In genomic region chr6:117199718-117200117, GRCm38 (mm10) we compare ENCODE assay signal across 21 mouse cellular contexts. TPM values are rescaled to one million over a fixed set of nuclear protein-coding genes. Genes with fewer than 3 reads are reported as not detected.
DNase-seq lines count a peak whose midpoint lies in the region; ATAC-seq and TF ChIP-seq lines count a peak whose summit lies in the region.
"Had no signal": no experiment of that assay in that cellular context is flagged by ENCODE, and none has a peak within 500 bp of the region (broad histone marks: within the 10 kb centered on the region; RNA-seq: fewer than 3 reads in every experiment).

No protein-coding gene starts in this region.

- no peak overlapping the region for H3K27ac ChIP-seq in lung, postnatal 0 days (ENCODE audit: low read length)
- H3K27ac ChIP-seq in stomach, postnatal 0 days (replicated peaks), result no peak overlapping the region
- no peak overlapping the region for H3K27ac ChIP-seq in left cerebral cortex, adult 2 months
- H3K27ac ChIP-seq: embryonic facial prominence, embryonic 10.5 days; forebrain, embryonic 10.5 days; forebrain, embryonic 15.5 days; heart, embryonic 10.5 days; hindbrain, embryonic 13.5 days; hindbrain, postnatal 0 days had no signal

- intact Hi-C loops in left cerebral cortex, adult 2 months (cut with DNase I), result no loop called here

- no peaks in the 10 kb centered on the region for H3K9me3 ChIP-seq in lung, postnatal 0 days (ENCODE audit: low read length)
- no peaks in the 10 kb centered on the region for H3K9me3 ChIP-seq in stomach, postnatal 0 days (ENCODE audit: control insufficient read depth, low read length)
- H3K9me3 ChIP-seq: embryonic facial prominence, embryonic 10.5 days; forebrain, embryonic 10.5 days; forebrain, embryonic 15.5 days; heart, embryonic 10.5 days; hindbrain, embryonic 13.5 days had no signal

- no peak overlapping the region for H3K9ac ChIP-seq in lung, postnatal 0 days (replicated peaks; ENCODE audit: low read depth)
- no peak overlapping the region for H3K9ac ChIP-seq in stomach, postnatal 0 days (ENCODE audit: low read length)
- H3K9ac ChIP-seq: forebrain, embryonic 15.5 days; hindbrain, embryonic 13.5 days had no signal

- no peak for TF ChIP-seq EP300 in lung, postnatal 0 days (IDR thresholded peaks at IDR 0.05)
- TF ChIP-seq EP300 in stomach, postnatal 0 days (optimal IDR thresholded peaks at IDR 0.05), result no peak

- H3K4me2 ChIP-seq in lung, postnatal 0 days (replicated peaks; ENCODE audit: low read depth, low read length), result no peak overlapping the region
- no peak overlapping the region for H3K4me2 ChIP-seq in stomach, postnatal 0 days (replicated peaks; ENCODE audit: low read depth)
- H3K4me2 ChIP-seq: forebrain, embryonic 15.5 days; hindbrain, embryonic 13.5 days had no signal

- H3K27me3 ChIP-seq in lung, postnatal 0 days (replicated peaks; ENCODE audit: insufficient read depth, low read length), result 0 out of 2 replicates have a peak, but pooled peaks cover 2% of the 10 kb centered on the region
- H3K27me3 ChIP-seq in stomach, postnatal 0 days (ENCODE audit: control insufficient read depth, insufficient read depth, low read length), result no peaks in the 10 kb centered on the region
- H3K27me3 ChIP-seq: CH12.LX; forebrain, embryonic 15.5 days; hindbrain, embryonic 13.5 days had no signal

- H3K4me1 ChIP-seq in lung, postnatal 0 days (ENCODE audit: insufficient read depth, low read depth, low read length), result peaks cover 3% of the 10 kb centered on the region; the same call in 1 of the 2 replicates
- H3K4me1 ChIP-seq in stomach, postnatal 0 days (replicated peaks; ENCODE audit: control insufficient read depth, insufficient read depth), result no peaks in the 10 kb centered on the region
- H3K4me1 ChIP-seq: forebrain, embryonic 15.5 days; hindbrain, embryonic 13.5 days had no signal

- no peak for TF ChIP-seq CTCF in lung, postnatal 0 days (IDR thresholded peaks at IDR 0.05)
- TF ChIP-seq CTCF in stomach, postnatal 0 days (IDR thresholded peaks at IDR 0.05; ENCODE audit: low read depth), result no peak
- no peak for TF ChIP-seq CTCF in left cerebral cortex, adult 2 months (IDR thresholded peaks at IDR 0.05)

- no peaks in the 10 kb centered on the region for H3K36me3 ChIP-seq in lung, postnatal 0 days (ENCODE audit: insufficient read depth, low read length)
- no peaks in the 10 kb centered on the region for H3K36me3 ChIP-seq in stomach, postnatal 0 days (ENCODE audit: control insufficient read depth, insufficient read depth, low read length)
- H3K36me3 ChIP-seq: embryonic facial prominence, embryonic 10.5 days; forebrain, embryonic 10.5 days; forebrain, embryonic 15.5 days; heart, embryonic 10.5 days; hindbrain, embryonic 13.5 days had no signal

- ATAC-seq in lung, postnatal 0 days, result peak; percentile 52; the same call in 1 of the 2 replicates
- peak; percentile 41; the same call in 1 of the 2 replicates for ATAC-seq in megakaryocyte, adult 5-6 weeks (ENCODE audit: poor library complexity, severe bottlenecking)
- no peak for ATAC-seq in stomach, postnatal 0 days (ENCODE audit: low FRiP score, low TSS enrichment)
- ATAC-seq in erythroid progenitor cell, adult 5-6 weeks (replicated peaks; ENCODE audit: low FRiP score, poor library complexity, severe bottlenecking), result no peak
- ATAC-seq: forebrain, embryonic 15.5 days; hindbrain, postnatal 0 days had no signal

- 24% methylated on average over 2 of the region's 2 CpGs for WGBS in lung, postnatal 0 days
- WGBS in stomach, postnatal 0 days, result 29% methylated on average over 2 of the region's 2 CpGs

- no peak overlapping the region for H3K4me3 ChIP-seq in lung, postnatal 0 days (ENCODE audit: low read depth, low read length)
- no peak overlapping the region for H3K4me3 ChIP-seq in stomach, postnatal 0 days (ENCODE audit: low read depth, low read length)
- H3K4me3 ChIP-seq in left cerebral cortex, adult 2 months, result no peak overlapping the region
- H3K4me3 ChIP-seq: embryonic facial prominence, embryonic 10.5 days; forebrain, embryonic 10.5 days; forebrain, embryonic 15.5 days; heart, embryonic 10.5 days; hindbrain, embryonic 13.5 days had no signal

- DNase-seq in lung, postnatal 0 days (ENCODE audit: low spot score), result peak; percentile 40
- no peak for DNase-seq in lung, postnatal 25 days (ENCODE audit: low spot score)
- DNase-seq in Muller cell, postnatal 12 days (ENCODE audit: inconsistent ontology term), result peak; percentile 52
- DNase-seq in stomach, postnatal 0 days (ENCODE audit: low spot score), result no peak
- DNase-seq in left cerebral cortex, adult 2 months (ENCODE audit: extremely low spot score in 1 of 2, low spot score in 2 of 2), result no peak
- DNase-seq: adrenal gland, adult 8-10 months; adrenal gland, postnatal 36 days; cerebellum, adult 11 months; cerebellum, adult 9-11 months; cerebellum, postnatal 36 days; gastrocnemius, postnatal 36 days; heart, postnatal 10 days had no signal

RNA-seq across cellular contexts. Expression of gene Cxcl12, which starts 31.4 kb away (rescaled TPM):
- polyA plus RNA-seq in lung, postnatal 0 days (2015; fragmentation: Nextera tagmentation; extraction: Ambion mirVana), result 87.4 and 94.0 TPM in 2 replicates
- total RNA-seq in megakaryocyte, adult 5-6 weeks (2015), result 8.8 and 9.7 TPM in 2 replicates
- total RNA-seq in megakaryocyte, adult 5-6 weeks (2017), result 9.7 and 12.8 TPM in 2 replicates
- 58.0 and 61.1 TPM in 2 replicates for polyA plus RNA-seq in stomach, postnatal 0 days (2015; fragmentation: Nextera tagmentation; extraction: Ambion mirVana)
- 10 to 100 TPM; 43.4 to 45.8 TPM for total RNA-seq in left cerebral cortex, adult 2 months (2021)
- 29.9 and 55.8 TPM in 2 replicates for total RNA-seq in erythroid progenitor cell, adult 5-6 weeks (2015; ENCODE audit: low replicate concordance)
- 24.8 and 25.4 TPM in 2 replicates for total RNA-seq in erythroid progenitor cell, adult 5-6 weeks (2017; ENCODE audit: low replicate concordance)
- total RNA-seq: CH12.LX had no signal

Comparison
In these comparisons a context has a peak if more than half of its experiments do, and no peak if none do; other contexts are left out.
1. DNase-seq: peak in lung, postnatal 0 days (single experiment) and Muller cell, postnatal 12 days (single experiment); none in lung, postnatal 25 days (single experiment), stomach, postnatal 0 days (single experiment) and left cerebral cortex, adult 2 months (0 of 2).
2. ATAC-seq: peak in lung, postnatal 0 days (single experiment) and megakaryocyte, adult 5-6 weeks (single experiment); none in stomach, postnatal 0 days (single experiment) and erythroid progenitor cell, adult 5-6 weeks (single experiment).